Mouse (Mus musculus) small intestine, adult 2 months (tissue): Measurements from ENCODE around the gene Ptprd.

Experiments used
- CTCF ChIP-seq: fragments of 200-500 bp; IDR thresholded peaks from 2 replicates; pipeline ENCODE4 v1.5.1; 2012; ENCODE audit warnings: low read depth, mild to moderate bottlenecking, control low read depth, inconsistent platforms, low read length, moderate library complexity, mixed read lengths; ENCODE audit not compliant: insufficient replicate concordance, insufficient read length; ENCODE audit errors: extremely low read depth
- POLR2A ChIP-seq: fragments of 200-500 bp; IDR thresholded peaks from 2 replicates; pipeline ENCODE4 v1.6.1; 2012; ENCODE audit warnings: low read depth, mild to moderate bottlenecking, control low read depth, inconsistent platforms, low read length, moderate library complexity

DNA sequence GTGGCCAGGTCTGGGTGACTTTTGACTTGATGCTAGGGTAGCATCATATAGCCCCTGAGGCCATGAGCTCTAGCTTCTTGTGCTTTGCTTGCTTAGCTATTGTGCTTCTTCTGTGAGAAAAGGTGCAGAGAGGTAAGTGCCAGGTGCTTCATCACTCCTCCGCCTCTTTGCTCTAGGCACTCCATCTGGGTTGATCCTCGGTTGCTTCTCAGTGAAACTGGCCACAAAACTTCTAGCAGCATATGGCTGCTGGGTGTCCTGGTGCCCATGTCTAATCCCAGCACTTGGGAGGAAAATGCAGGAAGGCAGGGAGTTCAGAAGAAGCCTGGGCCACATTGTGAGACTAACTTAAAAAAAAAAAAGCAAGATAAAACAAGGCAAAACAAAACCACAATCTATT is 1895.8 kb downstream of the Ptprd start:
- TF ChIP-seq CTCF (no peak), POLR2A (no peak)
